Mouse (Mus musculus): ENCODE measurements around the gene Dnm3.

Gene Dnm3

DNA sequence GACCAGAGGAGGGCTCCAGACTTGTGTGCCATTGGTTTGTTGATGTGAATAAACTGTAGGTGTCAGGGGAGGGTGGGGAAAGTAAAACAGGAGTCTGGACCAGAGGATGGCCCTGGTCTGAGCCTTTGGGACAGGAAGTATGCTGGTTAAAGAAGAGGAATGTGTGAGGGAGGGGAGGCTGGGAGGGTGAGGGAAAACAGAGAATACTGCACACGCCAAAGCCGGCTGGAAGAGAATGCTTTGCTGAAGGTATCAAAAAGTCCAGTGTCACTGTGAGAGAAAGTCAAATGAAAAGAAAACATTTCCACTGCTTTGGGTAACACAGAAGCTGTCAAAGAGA is 234.2 kb downstream of the Dnm3 start:
- 79% methylated on average over 2 of the region's 2 CpGs for WGBS

DNA sequence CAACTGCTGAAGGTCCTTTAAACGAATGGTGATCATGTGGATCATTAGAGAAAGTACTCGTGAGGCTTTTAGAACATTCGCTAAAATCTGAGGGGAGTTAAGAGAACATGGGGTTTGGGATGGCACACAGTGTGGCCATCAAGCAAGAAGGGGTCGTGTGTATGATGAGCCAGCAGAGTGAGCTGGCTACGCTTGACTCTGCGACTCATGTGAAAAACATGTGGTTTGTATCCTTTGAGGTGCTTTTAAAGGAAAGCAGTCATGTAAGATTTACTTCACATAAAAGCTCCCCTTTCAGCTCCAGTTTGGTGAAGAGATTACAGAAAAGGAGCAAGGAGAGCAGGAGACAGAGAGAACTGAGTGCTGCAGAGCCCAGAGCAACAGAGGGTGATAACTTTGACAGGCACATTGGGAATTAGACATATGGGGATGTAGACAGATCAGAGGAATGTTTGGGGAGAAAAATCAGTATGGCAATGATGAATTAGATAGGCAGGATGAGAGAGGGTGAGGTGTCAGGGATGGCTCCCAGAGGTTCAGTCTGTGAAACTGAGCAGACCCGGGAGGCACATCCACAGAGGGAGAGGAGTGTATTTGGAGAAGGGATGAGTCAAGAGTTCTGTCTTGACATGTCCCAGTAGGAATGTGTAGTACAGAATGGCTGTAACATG is 234.7 kb downstream of the Dnm3 start:
- 86% methylated on average over 7 of the region's 7 CpGs for WGBS

DNA sequence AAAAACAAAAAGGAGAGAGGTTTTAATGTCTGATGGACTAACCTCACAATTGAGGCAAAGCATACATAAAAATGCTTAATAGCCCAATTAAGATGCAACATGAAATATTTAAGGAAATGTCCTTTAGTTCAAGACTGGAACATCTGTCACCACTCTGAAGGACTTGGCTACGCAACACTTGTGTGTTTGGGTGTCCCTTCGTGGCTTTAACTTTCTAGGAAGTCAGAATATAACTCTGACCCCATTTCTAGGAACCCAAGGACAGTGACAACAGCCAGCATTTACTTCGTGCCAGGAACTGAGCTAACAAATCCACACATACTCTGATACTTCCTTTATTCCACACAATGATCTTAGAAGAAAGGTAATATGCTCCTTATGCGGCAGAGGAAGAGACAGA is 237.1 kb downstream of the Dnm3 start:
- WGBS: 76% methylated on average over 4 of the region's 4 CpGs

DNA sequence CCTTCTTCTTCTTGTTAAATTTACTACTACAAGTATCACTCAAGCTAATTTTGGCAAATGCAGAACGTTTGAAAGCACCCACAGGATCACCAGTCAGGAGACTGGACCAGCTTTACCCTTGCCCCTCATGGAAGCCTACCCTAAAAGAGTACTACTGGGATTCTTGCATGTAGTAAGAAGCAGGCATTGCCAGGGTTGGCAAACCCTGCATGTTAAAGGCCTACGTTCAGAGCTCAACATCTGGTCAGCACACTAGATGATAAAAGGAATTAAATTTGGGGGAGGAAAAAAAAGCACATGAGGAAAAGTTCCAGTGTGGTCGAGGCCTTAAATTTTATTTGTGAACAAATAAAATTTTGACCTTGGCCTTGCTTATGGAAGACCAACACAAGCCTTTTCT is 239.2 kb downstream of the Dnm3 start:
- 58% methylated on average over 3 of the region's 3 CpGs for WGBS

DNA sequence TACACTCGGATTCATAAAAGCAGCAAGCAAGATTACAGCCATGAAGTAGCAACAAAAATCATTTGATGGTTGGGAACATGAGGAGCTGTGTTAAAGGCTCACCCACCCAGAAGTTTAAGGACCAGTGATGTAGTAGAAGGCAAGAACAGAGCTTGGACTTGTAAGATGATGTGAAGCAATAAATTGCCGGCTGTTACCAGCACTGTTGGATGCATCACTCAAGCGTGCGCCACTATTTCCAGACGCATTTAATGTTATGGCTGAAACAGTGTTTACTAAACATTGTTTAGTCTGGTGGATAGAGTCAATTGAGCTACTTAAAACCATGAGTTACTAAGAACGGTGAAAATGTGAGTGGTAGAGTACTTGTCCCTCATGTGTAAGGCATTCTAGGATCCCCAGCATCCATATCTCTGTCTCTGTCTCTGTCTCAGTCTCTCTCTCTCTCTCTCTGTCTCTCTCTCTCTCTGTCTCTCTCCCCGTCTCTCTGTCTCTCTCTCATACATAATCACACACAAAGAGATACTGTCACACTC is 241.1 kb downstream of the Dnm3 start:
- 91% methylated on average over 7 of the region's 7 CpGs for WGBS

DNA sequence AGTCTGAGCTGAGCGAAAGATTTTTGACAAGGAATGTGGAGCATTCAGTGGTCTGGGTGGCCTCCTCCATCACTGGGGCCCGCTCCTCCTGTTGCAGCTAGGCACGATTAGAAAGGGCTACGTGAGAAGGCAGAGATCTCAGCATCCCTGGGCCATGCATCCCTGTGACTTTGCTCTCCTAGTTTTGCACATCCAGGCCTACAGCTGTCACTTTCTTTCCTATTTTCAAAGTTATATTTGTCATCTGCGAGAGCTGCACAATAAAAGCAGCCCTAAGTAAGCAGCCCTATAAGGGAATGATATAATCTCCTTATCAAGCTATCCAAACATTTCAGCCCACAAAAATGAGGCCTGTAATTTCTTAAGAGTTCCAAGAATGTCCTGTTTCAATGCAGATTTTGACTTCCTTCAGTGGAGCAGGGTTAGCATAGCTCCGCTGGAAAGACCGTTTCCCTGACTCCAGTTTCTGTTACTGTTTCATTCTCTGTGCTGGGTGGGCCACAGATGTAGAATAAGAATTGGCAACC is 252.2 kb downstream of the Dnm3 start:
- 86% methylated on average over 7 of the region's 7 CpGs for WGBS

DNA sequence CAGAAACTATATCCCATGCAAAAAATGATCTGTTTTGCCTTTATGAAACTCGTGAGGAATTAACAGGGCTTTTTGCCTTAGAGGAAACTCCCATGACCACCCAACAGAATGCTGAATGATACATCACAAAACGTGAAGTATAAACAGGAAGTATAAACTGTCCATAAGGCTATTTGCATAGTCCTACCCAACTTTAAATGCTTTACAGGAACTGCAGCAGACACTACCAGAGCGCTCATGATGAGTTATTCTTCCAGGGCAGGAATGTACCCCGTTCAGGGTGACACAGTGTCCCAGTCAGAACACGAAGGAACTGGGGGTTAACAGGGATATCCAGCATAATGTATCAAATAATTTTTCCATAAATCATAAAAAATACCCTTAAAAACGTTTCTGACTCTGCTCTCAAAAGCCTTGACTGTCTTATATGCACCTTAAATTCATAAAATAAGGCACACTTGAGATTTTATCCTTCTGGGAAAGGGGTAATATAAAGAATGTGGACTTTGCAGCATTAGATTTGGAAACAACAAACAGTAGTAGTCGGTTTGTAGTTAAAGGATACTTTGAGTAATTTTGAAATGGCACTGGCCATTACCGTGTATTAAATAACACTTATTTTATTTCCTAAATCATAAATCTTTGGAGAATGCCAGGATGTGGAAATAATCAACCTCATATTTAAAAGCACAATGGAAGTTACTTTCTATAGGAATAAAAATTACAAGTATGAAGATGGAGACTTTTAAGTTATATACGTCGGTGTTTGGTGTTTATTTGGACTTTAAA is 252.8 kb downstream of the Dnm3 start:
- 78% methylated on average over 10 of the region's 10 CpGs for WGBS

DNA sequence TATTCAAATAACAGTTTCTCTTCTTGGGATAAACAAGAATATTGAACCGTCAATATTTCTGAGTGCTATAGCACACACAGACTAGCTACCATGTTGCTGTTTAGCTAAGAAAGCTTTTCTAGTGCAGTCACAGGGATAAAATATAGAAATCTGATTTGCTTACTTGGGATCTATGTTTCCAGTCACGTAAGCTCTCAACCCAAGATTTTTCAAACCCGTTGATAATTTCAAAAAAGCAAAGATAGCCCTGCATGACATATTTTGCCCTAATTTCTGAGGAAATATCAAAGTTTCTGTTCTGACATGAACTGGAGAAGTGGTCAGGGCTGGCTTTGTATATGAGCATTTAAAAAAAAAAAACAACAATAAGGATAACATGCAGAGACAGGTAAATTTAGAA is 253.8 kb downstream of the Dnm3 start:
- WGBS: 93% methylated on average over 3 of the region's 3 CpGs

DNA sequence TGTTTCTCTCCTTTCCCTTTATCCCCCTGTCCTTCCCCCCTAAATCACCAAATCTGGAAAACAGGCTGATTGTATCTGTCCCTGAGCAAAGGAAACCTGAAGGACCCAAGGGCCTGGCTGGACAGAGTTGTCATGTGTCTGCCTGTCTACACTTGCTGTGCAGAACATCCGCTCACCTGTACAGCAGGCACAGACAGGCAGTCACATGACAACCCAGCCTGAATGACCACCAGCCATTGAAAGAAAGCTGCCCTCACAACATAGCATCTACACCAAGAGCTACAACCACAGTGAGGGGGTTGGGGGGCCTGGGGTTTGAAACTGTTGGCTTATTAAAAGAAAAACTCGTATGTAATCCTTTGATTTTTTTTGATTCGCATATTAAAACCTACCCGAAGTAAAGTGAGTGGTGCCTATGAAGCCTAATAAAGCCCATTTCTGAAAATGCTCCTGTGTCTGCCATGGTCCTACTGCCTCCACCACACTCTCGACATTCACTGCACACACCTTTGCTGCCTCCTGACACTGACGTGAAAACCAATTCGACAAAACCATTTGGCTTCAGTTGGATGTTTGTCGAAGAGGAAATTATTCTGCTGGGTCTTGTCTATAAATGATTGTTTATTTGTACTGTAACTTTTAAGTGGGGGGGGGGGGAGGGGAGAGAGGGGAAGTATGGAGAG is 254.4 kb downstream of the Dnm3 start:
- WGBS: 85% methylated on average over 8 of the region's 8 CpGs

DNA sequence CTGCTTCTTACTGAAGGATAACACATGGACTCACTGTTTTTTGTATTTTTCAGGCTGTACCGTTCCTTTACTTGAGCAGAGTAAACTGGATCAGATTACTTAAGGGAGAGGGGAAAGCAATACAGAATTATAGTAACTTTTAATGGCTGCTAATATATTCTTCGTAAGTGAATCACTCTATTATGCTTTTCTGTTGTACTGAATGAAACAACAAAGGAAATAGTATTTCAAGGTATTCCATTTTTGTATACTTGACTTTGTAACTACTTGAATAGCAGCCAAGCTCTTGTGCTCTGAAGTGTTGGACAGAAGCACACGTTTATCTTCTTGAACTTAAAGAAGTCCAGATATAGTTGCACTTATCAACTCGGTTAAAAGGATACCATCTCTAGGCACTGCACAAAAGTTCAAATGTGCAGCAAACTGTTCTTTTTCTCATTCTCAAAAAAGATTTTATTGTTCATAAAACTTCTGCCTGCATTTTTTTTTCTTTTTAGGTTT is 256.0 kb downstream of the Dnm3 start:
- WGBS: 54% methylated on average over 4 of the region's 4 CpGs

DNA sequence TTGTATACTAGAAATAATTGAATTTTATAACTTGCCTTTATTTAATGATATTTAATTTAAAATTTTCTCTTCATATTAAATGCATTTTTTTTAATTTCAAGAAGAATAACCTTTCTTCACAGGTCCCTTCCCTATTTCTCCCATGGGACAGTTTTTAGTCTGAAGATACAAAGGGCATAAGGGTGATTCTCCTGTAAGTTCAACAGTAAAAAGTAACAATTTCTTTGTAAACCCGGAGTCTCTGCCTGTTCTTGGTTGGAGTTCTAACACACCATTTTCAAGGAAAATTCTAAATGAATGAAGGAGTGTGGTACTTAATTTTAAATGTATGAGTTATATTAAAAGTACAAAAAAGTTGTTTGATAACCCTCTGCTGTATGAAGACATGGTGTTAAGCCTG is 258.1 kb downstream of the Dnm3 start:
- WGBS: 93% methylated on average over 1 of the region's 1 CpGs

DNA sequence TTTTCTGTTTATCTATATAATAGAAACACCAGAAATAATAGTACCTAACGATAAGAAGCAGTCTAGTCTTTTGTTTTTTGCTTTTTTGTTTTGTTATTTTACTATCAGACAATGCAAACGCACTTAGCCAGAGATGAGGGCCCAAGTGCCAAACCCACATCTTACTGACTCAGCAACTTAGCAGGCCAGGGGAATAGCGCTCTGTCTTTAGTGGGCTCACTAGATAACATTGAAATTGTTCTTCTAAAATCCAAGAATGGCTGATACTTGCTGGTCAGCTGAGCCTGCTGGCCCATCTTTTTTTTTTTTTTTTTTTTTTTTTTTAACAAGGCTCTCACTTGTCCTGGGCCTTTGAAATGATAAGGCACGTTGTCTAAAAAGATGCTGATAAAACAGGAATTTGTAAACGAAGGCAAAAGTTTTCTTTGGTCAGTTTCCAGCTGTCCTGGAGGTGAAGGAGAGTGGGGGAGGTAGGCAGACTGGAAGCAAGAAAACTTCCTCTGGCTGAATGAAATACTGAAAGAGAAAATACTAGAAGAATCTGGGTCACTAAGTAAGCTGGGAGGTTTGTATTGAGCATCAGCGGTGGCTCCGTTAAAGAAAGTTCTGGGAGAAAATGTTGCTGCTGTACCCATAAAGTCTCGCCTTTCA is 259.2 kb downstream of the Dnm3 start:
- 65% methylated on average over 8 of the region's 8 CpGs for WGBS

DNA sequence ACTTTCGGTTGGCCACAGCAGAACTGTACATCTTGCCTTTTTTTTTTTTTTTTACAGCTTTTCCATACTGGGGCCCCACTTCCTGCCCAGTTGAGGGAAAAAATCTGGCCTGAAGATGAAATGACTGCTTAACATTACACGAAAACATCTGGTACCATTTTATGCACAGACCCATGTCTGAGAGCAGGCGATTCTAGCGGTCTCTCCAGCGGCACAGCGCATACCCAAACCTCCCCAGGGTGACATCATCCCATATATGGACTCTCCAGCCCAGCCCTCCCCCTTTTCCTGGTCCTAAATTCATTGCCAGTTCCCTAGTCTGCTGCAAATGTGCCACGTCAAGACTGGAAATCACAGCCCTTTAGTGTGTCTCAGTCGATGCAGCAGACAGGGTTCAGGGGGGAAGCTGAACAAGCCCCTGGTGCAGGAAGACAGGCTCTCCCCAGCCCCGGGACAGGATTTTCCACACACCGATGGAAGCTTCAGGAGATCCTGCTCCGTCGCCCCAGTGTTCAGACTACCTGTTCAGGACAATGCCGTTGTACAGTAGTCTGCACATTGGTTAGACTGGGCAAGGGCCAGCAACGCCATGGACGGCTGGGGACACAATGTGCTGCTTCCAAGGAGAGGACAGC is 260.4 kb downstream of the Dnm3 start:
- 82% methylated on average over 15 of the region's 15 CpGs for WGBS

DNA sequence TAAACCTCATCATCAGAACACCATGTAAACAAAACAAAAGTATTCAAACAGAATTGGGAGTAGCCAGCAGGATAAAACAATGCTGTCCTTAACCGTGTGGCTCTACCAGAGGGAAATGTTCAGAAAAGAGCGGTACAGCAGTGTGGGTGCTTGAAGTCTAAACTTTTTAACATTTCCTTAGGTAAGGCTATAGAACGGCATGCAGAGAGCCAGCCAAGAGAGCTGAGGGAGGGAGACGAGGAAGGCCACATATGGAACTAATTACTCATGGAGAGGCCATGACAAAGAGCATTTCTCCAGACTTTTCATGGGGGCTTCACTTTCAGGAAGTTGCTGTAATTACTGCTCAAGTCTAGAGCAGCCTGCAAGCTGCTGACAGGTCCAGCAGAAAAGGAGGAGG is 261.2 kb downstream of the Dnm3 start:
- 61% methylated on average over 4 of the region's 4 CpGs for WGBS

DNA sequence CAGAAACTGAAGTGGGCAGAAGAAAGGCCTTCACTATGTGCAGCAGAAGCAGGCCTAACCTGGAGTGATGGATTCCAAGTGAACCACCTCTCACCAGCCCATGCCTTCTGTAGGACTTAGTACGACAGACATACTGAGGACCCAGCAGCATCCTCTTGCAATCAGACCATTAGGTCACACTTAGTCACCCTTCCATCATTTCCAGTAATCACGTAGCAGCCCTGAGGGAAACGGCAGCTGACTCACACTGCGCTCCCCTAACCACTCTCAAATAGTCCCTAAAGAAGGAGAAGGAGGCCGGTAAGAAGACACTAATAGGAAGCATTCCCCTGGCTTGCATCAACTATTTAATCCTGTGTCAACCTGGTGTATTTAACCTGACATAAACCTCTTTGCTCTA is 262.1 kb downstream of the Dnm3 start:
- 96% methylated on average over 5 of the region's 5 CpGs for WGBS

DNA sequence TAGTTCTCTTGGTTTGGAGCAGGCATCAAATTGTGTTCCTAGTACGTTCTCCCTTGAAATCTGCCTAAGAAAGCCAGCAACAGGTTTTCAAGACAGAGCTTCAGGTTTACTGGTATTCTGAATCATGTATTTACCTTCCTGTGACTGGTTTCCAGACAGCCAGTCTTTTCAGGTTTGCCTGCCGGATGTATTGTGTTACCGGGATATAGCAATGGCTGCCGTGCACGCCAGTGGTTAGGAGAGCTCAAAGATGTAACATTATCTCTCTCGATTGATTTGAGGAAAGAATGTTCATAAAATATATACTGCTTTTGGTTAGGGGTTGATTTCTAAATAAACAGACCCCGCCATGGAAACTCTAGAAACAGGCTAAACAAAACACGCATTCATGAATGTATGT is 264.8 kb downstream of the Dnm3 start:
- 97% methylated on average over 8 of the region's 8 CpGs for WGBS

DNA sequence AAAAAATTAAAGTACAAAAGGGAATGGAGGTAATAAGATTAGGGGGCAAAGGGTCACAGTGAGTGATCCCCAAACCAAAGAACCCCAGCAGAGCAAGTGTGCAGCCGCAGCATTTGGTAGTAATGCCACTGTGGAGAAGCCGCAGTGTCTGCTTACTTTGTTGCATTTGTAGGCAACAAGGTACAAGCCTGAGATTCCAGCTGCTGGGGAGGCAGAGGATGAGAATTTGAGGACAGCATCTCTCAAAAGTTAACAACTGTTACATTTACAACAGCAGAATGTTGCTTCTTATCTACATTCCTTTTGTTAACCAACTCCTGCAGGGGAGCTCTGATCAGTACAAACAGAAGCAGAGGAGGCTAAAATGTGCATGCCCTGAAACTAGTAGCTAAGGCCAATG is 267.3 kb downstream of the Dnm3 start:
- WGBS: 96% methylated on average over 2 of the region's 2 CpGs

DNA sequence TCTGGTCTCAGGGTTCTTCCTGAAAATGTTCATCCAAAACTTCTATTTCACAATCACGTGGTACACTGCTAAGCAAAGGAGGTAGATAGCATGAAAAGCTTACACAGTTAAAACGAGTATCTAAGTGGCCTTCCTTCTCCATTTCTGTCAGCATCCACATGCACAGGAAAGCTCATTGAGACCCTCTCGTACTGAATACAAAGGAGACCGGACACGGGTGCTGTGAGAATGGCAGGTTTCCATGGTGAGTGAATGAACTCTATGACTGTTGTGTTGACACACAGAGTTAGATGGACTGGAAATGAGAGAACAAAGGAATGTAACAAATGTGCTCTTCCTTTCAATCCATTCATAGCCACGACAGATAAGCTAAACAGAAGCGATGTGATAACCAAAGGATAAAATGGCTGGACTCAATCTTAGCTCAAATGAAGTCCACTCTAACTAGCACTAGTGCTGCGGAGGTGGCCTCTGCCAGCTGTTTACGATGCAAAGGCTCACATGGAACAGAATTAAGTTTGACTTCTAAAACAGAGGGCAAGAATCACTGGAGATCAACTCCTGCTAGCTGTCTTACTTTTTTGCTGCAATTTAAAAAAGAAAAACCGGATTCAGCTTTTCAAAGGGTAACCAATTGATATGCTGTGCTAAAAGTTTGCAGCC is 268.2 kb downstream of the Dnm3 start:
- 59% methylated on average over 10 of the region's 10 CpGs for WGBS

DNA sequence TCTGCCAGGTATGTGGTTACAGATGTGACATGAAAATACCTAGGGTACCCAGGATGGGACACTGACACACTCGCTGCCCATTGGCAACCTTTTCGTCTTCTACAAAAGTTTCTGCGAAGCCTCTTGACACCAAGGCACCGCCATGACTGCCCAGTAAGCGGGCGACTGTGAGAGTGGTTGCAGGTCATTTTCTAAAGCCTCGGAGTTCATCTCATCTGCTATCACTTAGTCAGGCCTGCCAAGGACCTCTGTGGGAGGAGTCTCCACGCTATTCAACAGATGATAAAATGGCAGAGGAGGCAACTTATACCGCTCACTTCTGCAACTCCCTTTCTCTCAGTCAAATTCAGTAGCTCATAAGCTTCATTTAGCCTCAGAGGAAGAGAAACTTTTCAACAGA is 268.8 kb downstream of the Dnm3 start:
- 92% methylated on average over 9 of the region's 9 CpGs for WGBS

DNA sequence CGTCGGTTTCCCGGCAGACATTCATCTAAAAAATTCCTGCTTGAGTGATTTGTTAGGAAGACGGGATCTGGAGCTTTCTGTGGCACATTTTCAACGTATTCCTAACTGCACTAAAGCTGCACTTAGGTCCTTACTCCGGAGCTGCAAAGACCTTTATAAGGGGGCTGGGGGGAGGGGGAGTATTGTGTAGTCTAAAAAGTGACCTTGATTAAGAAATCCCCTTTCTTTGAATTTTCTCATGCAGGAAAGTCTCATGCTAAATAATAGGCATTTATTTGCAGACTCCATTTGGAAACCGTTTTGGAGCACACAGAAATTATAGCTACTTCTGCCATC is 270.2 kb downstream of the Dnm3 start:
- 31% methylated on average over 7 of the region's 7 CpGs for WGBS

All from cerebral cortex, adult 2 months (tissue).